Mouse (Mus musculus) C2C12 (cell line): ENCODE results near the gene Rptor.

Experiments used
- CEBPB ChIP-seq: IDR thresholded peaks from one replicate; pipeline ENCODE4 v1.6.1; 2011; ENCODE audit warnings: low read depth, mild to moderate bottlenecking, control low read depth, moderate library complexity
- CTCF ChIP-seq: IDR thresholded peaks from one replicate; pipeline ENCODE4 v1.5.1; 2011; ENCODE audit not compliant: control insufficient read depth, insufficient read depth, insufficient read length
- FOSL1 ChIP-seq: IDR thresholded peaks from one replicate; pipeline ENCODE4 v1.8.0; 2011; ENCODE audit warnings: mild to moderate bottlenecking, low read length; ENCODE audit not compliant: poor library complexity, insufficient read depth, severe bottlenecking

DNA sequence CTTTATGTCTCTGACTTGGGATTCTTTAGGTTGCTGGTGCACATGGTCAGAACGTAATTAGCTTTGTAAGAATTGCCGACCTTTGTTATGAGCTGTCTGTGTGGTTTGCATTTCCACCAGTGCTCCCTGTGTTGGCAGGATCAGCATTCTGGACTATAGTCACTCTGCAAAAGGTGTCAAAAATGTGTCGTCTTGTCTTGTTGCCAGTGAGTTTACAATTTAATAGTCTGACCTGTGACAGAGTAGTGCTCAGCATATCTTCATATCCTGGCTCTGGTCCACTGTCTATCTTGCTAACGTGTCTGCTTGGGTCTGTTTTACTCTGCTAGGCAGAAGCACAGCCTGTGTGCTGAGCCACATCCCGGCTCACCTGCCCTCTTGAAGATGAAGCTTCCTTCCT lies 128.7 kb downstream of the Rptor start:
- TF ChIP-seq CTCF (no peak), CEBPB (no peak), FOSL1 (no peak)
